Mouse (Mus musculus) gastrocnemius, adult 18-20 months (tissue): ENCODE data around the gene Ppfia1. TPM values are rescaled to one million over a fixed set of nuclear protein-coding genes. Genes with fewer than 3 reads are reported as not detected.

Source experiments
- DNase-seq: peaks from one replicate; pipeline ENCODE4 v3.0.0; 2021; ENCODE audit warnings: low spot score
- long read RNA-seq, 2 experiments: library from polyadenylated mRNA; stranded (forward); transcript quantifications; one replicate each; pipeline ENCODE4 v2.0.0; 2021
- total RNA-seq, 2 experiments: library from RNA; stranded (reverse); gene quantifications; 2 replicates each; pipeline ENCODE4 v1.2.3; 2021

The Ppfia1 gene
- 10 to 100 TPM; 24.7 to 25.8 TPM for total RNA-seq
- long read RNA-seq, experiment 1, partial matches to known transcripts: 2 of 41 reads
- long read RNA-seq, experiment 1, other reads (novel, unspliced or antisense): 39 of 41 reads
- long read RNA-seq, experiment 2, partial matches to known transcripts: 0 of 12 reads
- long read RNA-seq, experiment 2, other reads (novel, unspliced or antisense): 12 of 12 reads

DNA sequence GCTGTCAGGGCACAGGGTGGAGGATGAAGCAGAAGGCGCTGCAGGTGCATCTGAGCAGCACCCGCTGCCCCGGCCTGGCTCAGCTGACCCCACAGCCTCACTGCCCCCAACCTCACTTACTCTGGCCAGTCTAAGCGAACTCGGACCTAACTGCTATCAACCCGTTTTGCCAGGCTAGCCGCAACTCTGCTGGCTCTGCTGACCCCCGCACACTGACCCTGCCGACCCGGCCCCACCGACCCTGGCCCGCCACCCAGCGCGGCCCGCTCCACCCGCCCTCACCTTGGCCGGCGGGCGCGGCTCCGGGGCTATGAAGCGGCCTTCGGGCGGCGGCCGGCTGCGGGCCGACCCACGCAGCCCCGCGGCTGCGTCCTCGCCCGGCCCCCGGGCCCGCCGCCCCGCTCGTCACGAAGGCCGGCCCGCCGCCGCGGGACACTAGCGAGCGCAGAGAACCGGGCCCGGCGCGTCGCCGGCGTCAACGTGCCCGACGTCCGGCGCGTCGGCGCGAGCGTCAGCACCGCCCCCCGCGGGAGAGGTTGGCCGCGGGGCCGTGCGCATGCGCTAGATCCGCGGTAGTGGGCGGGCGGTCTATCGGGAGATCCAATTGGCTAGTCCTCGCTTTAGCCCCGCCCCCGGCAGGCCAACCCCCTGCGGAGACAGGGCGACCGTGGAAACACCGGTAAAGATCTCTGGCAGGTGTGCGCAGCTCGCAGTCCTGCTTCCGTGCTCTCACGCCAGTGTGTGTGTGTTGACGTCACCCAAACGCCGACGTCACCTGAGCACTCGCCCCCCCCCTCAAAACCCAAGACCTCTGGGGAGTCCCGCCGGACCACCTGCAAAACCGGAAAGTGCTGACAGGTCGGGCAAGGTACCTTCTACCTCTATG is at the start of gene Ppfia1:
Gene Ppfia1, minus strand, starts transcription at position 493 of the 886 bp plus-strand sequence.
- DNase-seq: peak; percentile 97

DNA sequence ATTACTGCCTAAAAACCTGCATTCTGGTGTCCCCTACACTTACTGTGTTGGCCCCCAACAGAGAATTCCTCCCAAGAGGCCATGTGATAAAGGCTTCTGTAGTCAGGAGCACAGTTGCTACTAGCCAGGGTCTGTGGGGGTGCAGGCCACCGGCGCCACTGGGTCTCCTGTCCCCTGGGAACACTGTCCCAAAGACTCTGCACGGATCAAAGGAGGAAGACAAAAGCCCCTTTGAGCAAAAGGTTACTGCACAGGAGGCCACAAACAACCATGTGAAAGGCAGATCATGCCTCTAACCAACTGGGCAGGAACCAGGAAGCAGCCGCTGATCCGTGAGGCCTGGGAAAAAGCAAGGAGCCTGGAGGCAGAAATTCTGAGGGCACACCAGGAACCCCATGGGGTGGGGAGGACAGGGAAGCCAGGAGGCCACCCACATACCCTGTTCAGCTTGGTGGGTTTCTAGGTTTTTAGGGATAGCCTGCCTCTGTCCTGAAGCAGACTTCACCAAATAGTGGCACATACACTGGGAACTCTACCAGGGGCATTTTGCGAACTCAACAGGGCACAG is 46.9 kb upstream of the Ppfia1 start:
- DNase-seq: no peak

DNA sequence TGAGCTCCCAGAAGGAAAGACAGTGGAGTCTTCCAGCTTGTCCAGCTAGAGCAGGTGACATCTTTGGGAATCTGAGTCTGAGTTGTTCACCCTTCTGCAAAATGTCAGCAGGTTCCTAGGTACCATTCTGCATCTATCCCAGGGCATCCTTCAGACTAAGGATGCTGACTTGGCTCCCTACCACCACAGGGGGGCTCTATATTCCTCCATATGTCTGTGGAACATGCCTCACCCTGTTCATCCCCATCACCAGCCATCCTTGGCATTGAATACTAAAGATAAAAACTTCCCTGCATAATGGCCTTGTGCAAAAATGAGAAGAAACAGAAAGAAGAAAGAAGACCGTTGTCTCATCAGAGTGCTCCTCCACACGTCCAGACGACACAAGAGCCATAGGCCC is 36.0 kb upstream of the Ppfia1 start:
- DNase-seq: no peak

DNA sequence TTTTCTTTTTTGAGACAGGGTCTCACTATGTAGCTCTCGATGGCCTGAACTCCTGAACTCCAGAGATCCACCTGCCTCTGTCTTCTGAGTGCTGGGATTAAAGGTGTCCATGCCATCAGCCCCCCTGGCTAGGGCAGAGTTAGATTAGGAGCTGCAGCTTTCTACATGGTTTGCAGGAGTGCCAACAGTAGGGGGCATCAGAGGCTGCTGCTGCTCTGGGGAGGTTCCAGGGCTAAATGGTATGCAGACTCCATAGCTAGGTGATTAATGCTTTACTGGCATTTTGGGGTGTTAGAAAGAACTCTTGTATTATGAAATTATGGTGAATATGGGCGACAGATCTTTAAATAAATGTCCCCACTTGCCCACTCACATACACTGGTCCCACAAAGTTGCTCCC is 33.8 kb upstream of the Ppfia1 start:
- no peak for DNase-seq

DNA sequence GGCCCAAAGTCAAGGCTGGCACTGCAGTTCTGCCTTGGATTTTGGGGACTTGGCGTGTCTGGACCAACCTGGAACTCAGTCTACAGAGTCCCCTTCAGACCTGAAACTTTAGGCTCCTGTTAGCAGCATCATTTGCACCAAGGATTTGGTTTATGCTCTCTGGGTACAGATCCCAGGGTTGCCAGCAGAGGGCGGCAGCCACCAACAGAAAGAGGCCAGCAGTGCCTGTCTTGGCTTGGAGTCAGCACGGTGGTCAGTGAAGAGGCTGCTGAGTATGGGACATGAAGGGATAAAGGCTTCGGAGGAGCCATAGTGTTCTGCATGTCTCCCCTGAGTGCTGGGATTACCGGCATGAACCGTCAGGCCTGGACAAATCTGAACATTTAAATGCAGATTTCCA is 32.1 kb upstream of the Ppfia1 start:
- peak; percentile 48 for DNase-seq

DNA sequence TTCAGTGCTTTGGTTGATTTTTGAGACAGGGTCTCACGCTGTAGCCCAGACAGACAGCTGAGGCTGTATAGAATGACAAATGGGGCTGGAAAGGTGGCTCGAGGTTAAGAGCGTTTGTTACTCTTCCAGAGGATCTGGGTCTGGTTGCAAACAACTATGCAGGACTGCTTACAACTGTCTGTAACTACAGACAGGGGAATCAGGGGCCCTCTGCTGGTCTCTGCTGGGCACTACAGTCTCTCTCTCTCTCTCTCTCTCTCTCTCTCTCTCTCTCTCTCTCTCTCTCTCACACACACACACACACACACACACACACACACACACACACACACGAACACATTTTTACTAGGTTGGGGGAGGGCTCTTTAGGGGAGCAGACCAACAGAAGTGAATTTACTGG is 30.1 kb upstream of the Ppfia1 start:
- DNase-seq: peak; percentile 39

DNA sequence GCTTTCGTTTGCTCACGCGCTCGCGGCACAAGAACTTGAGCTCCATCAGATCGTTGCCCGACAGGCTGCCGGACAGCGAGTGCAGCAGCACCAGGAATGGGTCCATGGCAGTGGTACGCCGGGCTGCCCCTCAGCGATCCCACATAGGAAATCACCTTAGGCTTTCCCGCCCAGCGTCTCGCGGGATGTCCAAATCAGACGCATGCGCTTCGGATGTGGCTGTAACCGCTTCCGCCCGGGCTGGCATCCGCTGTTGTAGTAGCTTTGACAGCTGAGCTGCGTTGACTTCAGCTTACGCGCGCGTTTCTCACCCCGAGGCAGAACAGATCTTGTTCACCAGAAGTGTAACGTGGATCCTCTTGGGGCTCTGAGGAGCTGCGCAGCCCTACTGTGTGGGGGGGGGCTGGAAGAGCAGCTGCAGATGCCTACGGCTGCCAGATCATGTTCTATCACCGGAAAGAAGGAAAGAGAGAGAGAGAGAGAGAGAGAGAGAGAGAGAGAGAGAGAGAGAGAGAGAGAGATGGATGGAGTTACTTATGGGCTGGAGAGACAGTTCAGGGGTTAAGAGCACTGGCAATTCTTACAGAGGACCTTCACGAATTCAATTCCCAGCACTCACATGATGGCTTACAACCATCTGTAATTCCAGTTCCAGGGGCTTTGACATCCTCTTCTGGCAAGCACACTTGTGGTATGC is 28.9 kb upstream of the Ppfia1 start, which contains the start of gene Fadd:
Gene Fadd, minus strand, starts transcription at position 180 of the 697 bp plus-strand sequence.
- DNase-seq: peak; percentile 96

DNA sequence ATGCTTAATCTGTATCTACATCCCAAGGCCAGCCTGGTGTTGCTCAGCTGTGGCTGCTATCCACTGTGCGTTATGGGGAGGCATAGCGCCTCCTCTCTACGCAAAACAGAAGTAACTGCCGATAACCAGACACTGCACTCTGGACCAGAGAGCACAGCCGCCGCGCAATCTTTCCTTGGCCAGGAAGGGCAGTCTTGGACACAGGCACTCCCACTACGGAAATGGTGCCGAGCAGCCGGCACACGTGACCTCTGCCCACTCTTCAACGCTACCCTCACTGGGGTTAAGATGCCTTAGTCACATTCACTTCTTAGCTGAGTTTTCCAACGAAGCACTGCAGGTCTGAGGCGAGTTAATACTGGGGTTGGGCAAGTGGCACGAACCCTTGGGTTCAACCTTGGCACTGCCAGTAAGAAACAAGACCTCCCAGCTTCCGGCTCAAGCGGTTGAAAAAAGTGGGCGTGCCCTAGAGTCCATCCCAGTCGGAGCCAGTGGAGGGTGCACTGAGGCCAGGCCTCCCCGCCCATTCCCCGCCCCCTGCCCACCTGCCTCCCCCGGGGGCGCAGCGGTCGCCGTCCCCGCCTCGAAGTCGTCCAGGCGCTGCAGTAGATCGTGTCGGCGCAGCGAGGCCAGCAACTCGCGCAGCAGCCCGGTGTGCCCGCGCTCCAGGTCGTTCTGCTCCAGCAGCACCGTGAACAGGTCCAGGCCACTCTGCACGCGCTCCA is 28.2 kb upstream of the Ppfia1 start:
- peak; percentile 79 for DNase-seq

DNA sequence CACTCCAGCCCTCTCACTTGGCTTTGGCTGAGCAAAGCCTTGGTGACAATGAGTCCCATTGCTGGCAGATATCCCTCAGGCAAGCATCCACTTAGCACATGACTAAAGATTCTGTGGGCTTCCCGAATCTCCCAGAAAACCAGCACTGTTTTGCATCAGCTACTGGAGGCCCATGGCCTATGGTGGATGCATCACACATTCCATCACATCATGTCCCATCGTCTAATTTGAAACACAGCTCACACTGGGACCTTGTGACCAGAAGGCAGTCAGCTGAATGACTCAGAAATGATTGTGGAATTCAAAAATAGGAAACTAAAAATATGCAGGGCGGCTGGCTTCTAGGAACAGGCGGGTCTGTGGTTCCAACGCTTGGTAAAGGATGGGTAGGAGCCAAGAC is 24.3 kb upstream of the Ppfia1 start:
- no peak for DNase-seq

DNA sequence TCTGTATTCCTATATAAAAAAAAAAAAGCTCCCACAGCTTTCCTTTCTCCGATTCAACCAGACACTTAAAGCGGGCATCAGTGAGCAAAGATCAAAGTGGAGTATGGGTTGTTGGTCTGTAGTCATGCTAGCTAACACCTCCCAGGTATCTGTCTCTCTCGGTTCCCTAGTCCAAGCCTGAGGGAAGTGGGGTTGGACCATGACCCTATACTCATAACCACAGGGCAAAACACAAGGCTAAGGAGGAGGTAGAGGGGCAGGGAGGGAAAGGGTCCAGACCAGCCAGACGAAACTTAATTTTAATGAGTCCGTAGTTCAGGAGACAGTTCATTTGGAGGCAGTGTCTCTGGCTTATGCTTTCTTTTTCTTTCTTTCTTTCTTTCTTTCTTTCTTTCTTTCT is 18.7 kb upstream of the Ppfia1 start:
- DNase-seq: no peak

DNA sequence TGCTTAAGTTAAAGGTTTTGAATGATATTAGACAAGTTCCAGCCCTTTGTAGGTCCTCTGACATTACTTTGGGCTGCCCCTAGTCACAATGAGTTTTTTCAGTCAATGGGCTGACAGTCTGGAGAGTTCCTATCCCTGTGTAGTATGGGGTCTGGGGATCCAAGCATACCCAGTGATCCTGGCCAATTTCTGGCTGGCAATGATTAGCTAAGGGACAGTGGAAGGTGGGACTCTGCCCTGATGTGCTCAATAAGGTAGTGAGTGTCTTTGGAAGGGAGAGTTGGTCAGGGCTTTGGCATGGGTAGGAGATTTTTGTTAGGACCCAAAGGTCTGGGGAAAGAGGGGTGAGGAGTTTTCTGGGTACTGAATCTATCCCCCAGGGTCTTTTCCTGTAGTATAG is 18.1 kb upstream of the Ppfia1 start:
- DNase-seq: no peak

DNA sequence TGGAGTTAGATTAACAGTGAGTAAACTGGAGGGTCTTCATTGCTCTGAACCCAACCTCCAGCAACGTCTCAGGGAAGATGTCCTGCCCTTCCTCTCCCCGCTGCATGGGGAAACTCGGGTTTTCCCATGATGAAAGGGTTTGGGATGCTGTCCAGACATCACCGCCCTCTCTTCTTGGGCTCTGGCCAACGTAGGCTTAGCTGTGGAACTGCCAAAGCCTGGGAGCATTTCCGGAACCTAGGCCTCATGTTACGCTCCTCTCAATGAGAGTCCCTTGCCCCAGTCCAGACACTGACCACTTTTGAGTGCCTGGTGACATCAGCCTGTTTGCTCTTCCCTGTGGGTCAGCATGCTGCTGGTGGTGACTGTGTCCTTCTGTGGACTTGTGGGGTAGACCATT is 15.9 kb upstream of the Ppfia1 start:
- peak; percentile 71 for DNase-seq

DNA sequence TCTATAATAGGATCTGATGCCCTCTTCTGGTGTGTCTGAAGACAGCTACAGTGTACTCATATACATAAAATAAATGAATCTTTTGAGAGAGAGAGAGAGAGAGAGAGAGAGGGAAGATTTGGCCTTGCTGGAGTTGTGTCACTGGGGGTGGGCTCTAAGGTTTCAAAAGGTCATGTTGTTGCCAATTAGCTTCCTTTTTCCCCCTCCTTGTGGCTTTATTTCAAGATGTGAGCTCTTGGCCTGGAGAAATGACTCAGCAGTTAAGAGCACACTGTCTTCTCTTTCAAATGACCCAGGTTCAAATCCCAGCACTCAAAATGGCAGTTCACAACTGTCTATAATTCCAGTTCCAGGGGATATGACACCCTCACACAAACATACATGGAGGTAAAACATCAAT is 14.6 kb upstream of the Ppfia1 start:
- DNase-seq: no peak

DNA sequence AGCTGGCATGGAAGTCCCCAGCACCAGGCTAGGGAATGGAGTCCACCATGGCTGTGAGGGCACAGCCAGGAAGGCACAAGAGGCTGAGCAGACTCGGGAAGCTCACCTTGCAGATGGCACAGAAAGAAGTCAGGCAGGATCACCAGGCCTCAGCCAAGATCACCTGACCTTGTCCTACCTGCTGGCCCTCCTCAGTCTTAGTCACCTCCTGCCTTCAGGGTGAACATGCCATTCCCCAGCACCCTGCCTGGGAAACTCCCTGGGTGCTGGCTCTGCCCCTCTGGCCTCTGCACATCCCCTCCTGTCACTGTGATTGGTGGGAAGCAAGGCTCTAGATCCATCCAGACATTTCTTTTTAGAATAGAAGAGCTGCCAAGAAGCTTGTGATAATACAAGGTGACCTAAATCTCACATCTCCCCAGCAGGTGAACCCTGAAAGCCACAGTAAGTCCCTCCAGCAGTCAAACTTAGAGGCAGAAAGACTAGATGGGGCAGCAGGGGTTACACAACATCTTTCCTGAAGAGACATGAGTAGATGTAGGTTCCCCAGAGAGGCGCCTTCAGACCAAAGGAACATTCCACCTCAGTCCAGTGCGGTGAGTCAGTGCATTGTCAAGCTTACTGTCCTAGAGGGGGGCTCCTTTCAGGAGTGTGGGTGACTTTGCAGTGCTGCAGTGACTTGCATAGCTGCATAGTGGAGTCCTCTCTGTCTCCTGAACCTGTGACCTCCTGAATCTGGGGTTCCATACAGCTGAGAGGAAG is 13.6 kb upstream of the Ppfia1 start:
- DNase-seq: no peak

DNA sequence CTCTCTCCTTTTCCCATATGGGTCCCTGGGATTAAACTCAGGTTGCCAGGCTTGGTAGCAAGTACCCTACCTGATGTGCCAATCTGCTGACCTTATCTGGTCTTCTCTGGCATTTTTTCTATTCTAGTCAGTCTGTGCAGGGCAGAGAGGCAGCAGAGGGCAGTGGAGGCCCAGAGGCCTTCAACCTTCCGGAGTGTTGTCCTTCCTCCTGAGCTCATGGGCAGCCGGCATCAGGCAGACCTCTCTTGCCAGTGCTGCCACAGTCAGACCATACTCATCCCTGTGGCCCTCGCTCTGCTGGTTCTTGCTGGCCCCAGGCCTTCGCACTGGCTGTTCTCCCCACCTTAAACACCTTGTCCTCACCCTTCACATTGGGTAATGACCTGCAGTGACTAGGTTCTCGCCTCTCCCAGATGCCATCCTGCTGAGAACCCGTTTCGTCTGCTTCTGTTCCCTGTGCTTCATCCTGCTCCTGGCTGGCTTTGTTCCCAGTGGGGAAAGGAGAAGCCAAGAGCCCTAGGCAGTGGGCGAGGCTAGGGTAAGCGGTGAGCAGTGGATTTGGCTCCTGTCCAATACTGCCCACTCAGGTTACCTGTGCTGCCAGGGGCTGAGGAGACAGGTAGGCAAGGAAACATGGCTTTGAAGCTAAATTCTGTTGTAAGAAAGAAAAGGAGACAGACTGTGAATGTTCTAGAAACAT is 10.1 kb upstream of the Ppfia1 start:
- DNase-seq: no peak

DNA sequence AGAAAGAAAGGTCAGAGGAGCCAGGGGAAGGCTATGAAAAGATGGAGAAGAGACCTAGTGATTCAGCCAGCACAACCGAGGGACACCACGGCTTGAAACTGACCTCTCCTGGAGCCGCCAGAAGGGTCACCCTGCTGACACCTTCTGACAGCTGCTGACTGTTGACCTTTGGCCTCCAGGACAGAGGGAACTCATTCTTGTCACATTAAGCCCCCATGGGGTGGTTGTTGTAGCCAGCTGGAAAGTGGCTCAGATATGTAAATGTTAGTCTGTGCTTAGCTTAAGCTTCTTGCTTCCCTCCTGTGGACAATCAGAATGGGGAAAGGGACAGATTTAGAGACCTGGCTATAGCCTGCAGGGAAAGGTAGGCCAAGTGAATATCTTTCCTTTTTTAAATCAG is 8.5 kb upstream of the Ppfia1 start:
- no peak for DNase-seq

DNA sequence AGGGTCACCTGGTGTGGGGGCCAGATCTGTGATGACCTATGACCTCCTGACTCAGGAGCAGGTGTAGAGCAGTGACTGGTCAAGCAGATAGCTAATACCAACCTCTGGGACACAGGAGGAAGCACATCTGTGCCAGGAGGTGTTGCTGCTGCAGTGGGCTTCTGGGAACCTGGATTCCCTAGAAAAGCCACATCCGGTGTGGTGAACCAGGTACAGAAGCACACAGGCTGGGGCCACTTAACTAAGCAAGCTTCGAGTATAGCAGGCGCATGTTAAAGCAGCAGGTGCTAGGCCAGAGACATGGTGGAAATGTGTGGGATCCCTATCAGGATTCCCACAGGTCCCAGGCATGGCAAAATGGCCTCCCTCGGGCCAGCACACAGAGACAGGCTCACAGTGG is 7.1 kb upstream of the Ppfia1 start:
- no peak for DNase-seq

DNA sequence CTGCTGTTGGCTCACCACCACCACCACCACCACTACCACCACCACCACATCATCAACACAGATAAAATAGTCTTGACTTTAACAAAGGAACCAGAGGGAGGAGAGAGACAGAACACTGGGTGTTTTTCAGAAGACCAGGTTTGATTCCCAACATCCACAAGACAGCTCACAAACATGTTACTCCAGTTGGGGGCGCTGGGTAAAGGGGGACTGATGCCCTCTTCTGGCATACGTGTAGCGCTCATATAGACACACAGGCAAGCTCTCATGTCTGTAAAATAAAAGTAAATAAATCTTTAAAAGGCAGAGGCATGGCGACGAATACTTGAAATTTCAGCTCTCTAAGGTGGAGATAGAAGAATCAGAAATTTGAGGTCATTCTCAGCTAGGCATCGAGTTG is 5.0 kb upstream of the Ppfia1 start:
- no peak for DNase-seq

DNA sequence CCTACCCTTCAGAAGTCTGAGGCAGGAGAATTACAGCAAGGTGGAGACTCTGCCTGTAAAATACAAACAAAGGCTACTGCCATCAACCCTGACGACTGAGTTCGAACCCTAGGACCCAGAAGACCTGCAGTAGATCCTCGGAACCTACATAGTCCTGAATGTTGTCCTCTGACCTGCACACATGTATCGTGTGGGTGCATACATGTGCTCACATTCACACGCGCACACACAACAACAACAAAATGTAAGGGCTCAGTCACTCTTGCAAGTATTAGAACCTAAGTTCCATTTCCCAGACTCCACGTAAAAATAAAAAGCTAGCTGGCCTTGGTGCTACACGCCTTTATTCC is 569 bp upstream of the Ppfia1 start:
- no peak for DNase-seq

DNA sequence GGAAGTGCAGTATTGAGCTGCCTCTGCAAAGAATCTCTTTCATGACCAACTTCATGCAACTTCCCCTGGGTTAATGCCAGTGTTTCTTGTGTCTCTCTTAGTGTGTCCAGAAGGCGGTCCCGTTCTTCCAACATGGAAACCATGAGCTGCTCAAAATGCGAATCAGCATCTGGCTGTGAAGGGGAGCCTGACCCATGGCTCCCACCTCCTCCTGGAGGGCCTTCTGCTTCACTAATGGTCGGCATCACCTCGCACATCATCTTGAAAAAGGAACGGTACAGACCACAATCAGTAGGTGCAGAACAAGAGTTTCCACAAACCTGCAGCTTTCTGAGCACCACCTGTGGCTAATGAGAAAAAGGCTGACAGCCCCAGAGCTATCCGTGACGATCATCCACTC is 1.3 kb downstream of the Ppfia1 start:
- no peak for DNase-seq
